Mouse (Mus musculus) thymus, postnatal 14 days (tissue): ENCODE measurements at regions not wholly inside any gene's neighbourhood (a gene's known extent, or its start where the extent isn't known, plus 50 kb on each side); places are given as distances from the start of the nearest gene placed in this dataset.

Experiments used
- DNase-seq: peaks from one replicate; pipeline ENCODE4 v3.0.0; 2021

GRCm38 (mm10) chr3:49096118-49096517, 661.0 kb downstream of the Pcdh18 start:
- no peak for DNase-seq

DNA sequence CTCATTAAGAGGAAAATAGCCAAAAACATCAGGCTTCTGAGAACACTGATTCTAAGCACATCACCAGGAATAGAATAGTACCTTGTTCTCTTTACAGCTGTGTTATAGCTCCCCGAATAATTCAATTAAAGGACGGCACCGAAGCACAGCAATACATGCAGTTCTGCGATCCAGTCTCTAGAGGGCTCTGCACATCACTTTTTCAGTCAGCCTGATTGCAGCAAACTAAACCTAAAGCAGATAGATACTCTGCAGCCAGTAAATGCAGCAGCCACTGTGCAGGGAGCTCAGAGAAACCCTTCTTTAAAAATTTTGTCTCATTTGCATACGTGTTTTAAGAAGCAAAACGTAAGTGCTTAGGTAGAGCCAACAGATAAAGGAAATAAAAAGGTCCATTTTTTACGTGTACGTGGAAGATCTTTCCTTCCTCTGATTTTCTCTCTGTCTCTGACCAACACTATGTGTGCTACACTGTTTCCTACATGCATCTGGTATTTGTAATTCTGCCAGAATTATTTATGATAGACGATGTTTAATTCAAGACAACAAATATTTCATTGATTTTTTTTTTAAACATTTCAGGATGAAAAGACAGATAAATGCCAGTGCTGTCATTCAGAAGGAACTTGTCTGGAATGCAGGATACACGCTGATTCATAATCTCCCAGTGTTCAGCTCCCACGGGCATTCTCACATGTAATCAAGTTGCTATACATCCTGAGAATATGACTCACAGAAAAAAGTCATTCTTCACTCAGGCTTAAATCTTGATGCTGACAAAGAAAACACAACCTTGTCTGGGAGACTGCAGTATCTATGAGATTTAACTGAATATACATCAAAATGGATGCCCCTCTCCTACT, 663.1 kb downstream of the Pcdh18 start:
- DNase-seq = peak; percentile 9

- no peak for DNase-seq
These were observed 688.3 kb downstream of the Pcdh18 start for GRCm38 (mm10) chr3:49068801-49069200.

DNA sequence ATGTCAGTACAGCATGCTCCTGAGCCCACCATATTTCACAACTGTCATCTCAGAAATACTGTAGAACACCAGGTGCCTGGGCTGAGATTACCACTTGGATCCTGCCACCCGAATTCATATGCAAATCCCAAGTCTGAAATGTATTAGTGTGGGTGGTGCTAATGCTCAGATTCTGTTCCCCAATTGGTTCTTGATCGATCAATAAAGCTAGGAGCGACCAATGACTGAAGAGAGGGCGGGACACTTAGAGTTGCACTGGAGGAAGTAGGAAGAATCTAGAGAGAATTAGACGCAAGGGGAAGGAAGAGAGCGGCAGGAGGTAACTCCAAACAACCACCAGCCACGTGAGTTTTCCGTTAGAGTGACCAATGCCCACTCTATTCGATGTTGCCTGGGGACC, 695.0 kb downstream of the Pcdh18 start:
- DNase-seq = no peak

DNA sequence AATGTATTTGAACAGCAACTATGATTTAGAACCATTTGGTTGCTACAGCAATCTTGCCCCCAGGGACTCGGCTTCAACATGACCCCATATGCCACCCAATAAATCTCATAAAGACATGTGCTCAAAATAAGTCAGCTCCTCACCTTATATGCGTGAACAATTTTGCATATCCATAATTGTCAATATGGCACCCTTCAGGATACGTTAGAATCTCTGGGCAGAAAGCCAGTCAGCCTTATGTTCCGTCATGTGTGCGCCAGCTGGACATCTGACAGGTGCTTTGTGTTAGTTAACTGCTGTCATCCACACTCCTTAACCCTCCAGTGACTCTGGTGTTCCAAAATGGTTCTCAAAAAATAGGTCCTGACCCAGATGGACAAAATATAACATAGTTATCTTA, 724.1 kb downstream of the Pcdh18 start:
- no peak for DNase-seq

GRCm38 (mm10) chr3:49009211-49009967, 747.7 kb downstream of the Pcdh18 start:
- DNase-seq = no peak
